Mouse (Mus musculus): ENCODE results near the gene Lamtor3.
"Not testable (repeated sequence)": the region's sequence is repeated elsewhere in the genome, so short reads cannot be mapped to it uniquely, and the experiment has no call there.

- peak; percentile 34 for TF ChIP-seq CTCF (IDR thresholded peaks at IDR 0.05; ENCODE audit: low read depth)
- TF ChIP-seq EP300 (IDR thresholded peaks at IDR 0.05; ENCODE audit: low read depth), result not testable (repeated sequence)
Observed at GRCm38 (mm10) chr3:137951302-137951701, 33.0 kb downstream of the Lamtor3 start.
